Comparison of ENCODE assay signal across 19 mouse cellular contexts in the genomic region with DNA sequence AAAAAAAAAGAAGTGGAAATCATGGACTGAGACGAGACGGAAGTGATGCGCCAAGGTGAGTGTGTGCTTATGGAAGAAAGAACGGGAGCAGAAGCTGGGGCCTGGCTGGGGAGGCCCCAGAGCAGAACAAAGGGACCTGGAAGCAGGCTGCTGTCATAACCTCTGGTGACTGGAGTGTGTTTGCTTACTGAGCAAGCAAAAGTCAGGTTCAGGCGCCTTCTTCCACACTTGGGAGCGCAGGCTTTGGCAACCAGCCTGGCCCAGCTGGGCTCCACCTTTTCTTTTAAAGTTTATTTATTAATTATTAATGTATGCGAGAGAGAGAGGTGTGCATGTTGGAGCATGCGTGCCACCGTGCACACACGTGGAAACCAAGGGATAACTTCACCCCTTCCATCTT. TPM values are rescaled to one million over a fixed set of nuclear protein-coding genes. Genes with fewer than 3 reads are reported as not detected.
DNase-seq lines count a peak whose midpoint lies in the region; ATAC-seq and TF ChIP-seq lines count a peak whose summit lies in the region.
"Had no signal": no experiment of that assay in that cellular context is flagged by ENCODE, and none has a peak within 500 bp of the region (broad histone marks: within the 10 kb centered on the region; RNA-seq: fewer than 3 reads in every experiment).

No protein-coding gene starts in this region.

- DNase-seq in kidney, adult 18-20 months: peak; percentile 16
- no peak for DNase-seq in midbrain, postnatal 0 days (ENCODE audit: low spot score)
- DNase-seq in heart, postnatal 10 days: no peak
- DNase-seq in spleen, postnatal 14 days (ENCODE audit: low spot score in 2 of 2): no peak
- DNase-seq: adrenal gland, postnatal 10 days; cerebellum, adult 11-12 months; cerebellum, postnatal 36 days; layer of hippocampus, postnatal 36 days had no signal

- no peaks in the 10 kb centered on the region for H3K36me3 ChIP-seq in kidney, embryonic 16.5 days (ENCODE audit: insufficient read depth, low read length)
- peaks cover 9% of the 10 kb centered on the region for H3K36me3 ChIP-seq in midbrain, embryonic 13.5 days
- H3K36me3 ChIP-seq in midbrain, postnatal 0 days (ENCODE audit: insufficient read depth, low read length): peaks cover 7% of the 10 kb centered on the region
- H3K36me3 ChIP-seq in lung, embryonic 16.5 days (ENCODE audit: control insufficient read depth, insufficient read depth, low read length): no peaks in the 10 kb centered on the region
- H3K36me3 ChIP-seq in stomach, embryonic 16.5 days (ENCODE audit: control insufficient read depth, insufficient read depth, low read length): no peaks in the 10 kb centered on the region
- H3K36me3 ChIP-seq: neural tube, embryonic 15.5 days had no signal

- H3K27ac ChIP-seq in kidney, embryonic 16.5 days (ENCODE audit: low read length): no peak overlapping the region
- peak overlapping the region; percentile 14; the same call in 1 of the 2 replicates for H3K27ac ChIP-seq in midbrain, embryonic 13.5 days
- H3K27ac ChIP-seq in midbrain, postnatal 0 days (ENCODE audit: low read depth, low read length): no peak overlapping the region
- peak overlapping the region; percentile 65 for H3K27ac ChIP-seq in lung, embryonic 16.5 days (ENCODE audit: low read length)
- H3K27ac ChIP-seq in stomach, embryonic 16.5 days (ENCODE audit: low read length): peak overlapping the region; percentile 77
- H3K27ac ChIP-seq: forebrain, embryonic 15.5 days; kidney, postnatal 0 days; liver, embryonic 14.5 days; neural tube, embryonic 15.5 days had no signal

- no peak overlapping the region for H3K9ac ChIP-seq in kidney, embryonic 16.5 days (replicated peaks; ENCODE audit: low read length)
- H3K9ac ChIP-seq in midbrain, embryonic 13.5 days (replicated peaks): no peak overlapping the region
- H3K9ac ChIP-seq in midbrain, postnatal 0 days (replicated peaks; ENCODE audit: low read length, poor library complexity, severe bottlenecking): no peak overlapping the region
- H3K9ac ChIP-seq in lung, embryonic 16.5 days (ENCODE audit: low read length): no peak overlapping the region
- H3K9ac ChIP-seq in stomach, embryonic 16.5 days (ENCODE audit: low read length): no peak overlapping the region
- H3K9ac ChIP-seq: forebrain, embryonic 15.5 days; liver, embryonic 14.5 days; neural tube, embryonic 15.5 days had no signal

- no peak overlapping the region for H3K4me3 ChIP-seq in kidney, embryonic 16.5 days (ENCODE audit: low read length)
- H3K4me3 ChIP-seq in midbrain, embryonic 13.5 days (replicated peaks): no peak overlapping the region
- H3K4me3 ChIP-seq in midbrain, postnatal 0 days (ENCODE audit: low read depth, low read length): no peak overlapping the region
- no peak overlapping the region for H3K4me3 ChIP-seq in lung, embryonic 16.5 days (ENCODE audit: low read length)
- no peak overlapping the region for H3K4me3 ChIP-seq in stomach, embryonic 16.5 days (replicated peaks; ENCODE audit: low read length)
- H3K4me3 ChIP-seq: erythroblast, embryonic 14.5 days; forebrain, embryonic 15.5 days; neural tube, embryonic 15.5 days had no signal

- H3K27me3 ChIP-seq in kidney, embryonic 16.5 days (ENCODE audit: insufficient read depth, low read length): no peaks in the 10 kb centered on the region
- H3K27me3 ChIP-seq in midbrain, embryonic 13.5 days: no peaks in the 10 kb centered on the region
- no peaks in the 10 kb centered on the region for H3K27me3 ChIP-seq in midbrain, postnatal 0 days (ENCODE audit: insufficient read depth, low read length)
- H3K27me3 ChIP-seq in lung, embryonic 16.5 days (ENCODE audit: control insufficient read depth, insufficient read depth, low read depth, low read length): no peaks in the 10 kb centered on the region
- no peaks in the 10 kb centered on the region for H3K27me3 ChIP-seq in stomach, embryonic 16.5 days (ENCODE audit: control insufficient read depth, insufficient read depth, low read length)
- H3K27me3 ChIP-seq: forebrain, embryonic 15.5 days; neural tube, embryonic 15.5 days had no signal

- no peak for TF ChIP-seq CTCF in midbrain, postnatal 0 days (IDR thresholded peaks at IDR 0.05)

- H3K9me3 ChIP-seq in kidney, embryonic 16.5 days (ENCODE audit: low read length): peaks cover 5% of the 10 kb centered on the region; the same call in 1 of the 2 replicates
- no peaks in the 10 kb centered on the region for H3K9me3 ChIP-seq in midbrain, embryonic 13.5 days
- no peaks in the 10 kb centered on the region for H3K9me3 ChIP-seq in midbrain, postnatal 0 days (ENCODE audit: low read length)
- H3K9me3 ChIP-seq in lung, embryonic 16.5 days (ENCODE audit: control insufficient read depth, low read length): no peaks in the 10 kb centered on the region
- no peaks in the 10 kb centered on the region for H3K9me3 ChIP-seq in stomach, embryonic 16.5 days (replicated peaks; ENCODE audit: control insufficient read depth, low read length)
- H3K9me3 ChIP-seq: forebrain, embryonic 15.5 days; neural tube, embryonic 15.5 days had no signal

- H3K4me2 ChIP-seq in kidney, embryonic 16.5 days (replicated peaks; ENCODE audit: low read depth, low read length): no peak overlapping the region
- no peak overlapping the region for H3K4me2 ChIP-seq in midbrain, embryonic 13.5 days (replicated peaks)
- H3K4me2 ChIP-seq in midbrain, postnatal 0 days (ENCODE audit: low read depth, low read length, poor library complexity, severe bottlenecking): no peak overlapping the region
- no peak overlapping the region for H3K4me2 ChIP-seq in lung, embryonic 16.5 days (ENCODE audit: low read depth, low read length)
- H3K4me2 ChIP-seq in stomach, embryonic 16.5 days (ENCODE audit: low read depth, low read length): no peak overlapping the region
- H3K4me2 ChIP-seq: forebrain, embryonic 15.5 days; heart, embryonic 11.5 days; neural tube, embryonic 15.5 days had no signal

- no peak for ATAC-seq in kidney, embryonic 16.5 days (ENCODE audit: low FRiP score, low TSS enrichment)
- no peak for ATAC-seq in midbrain, embryonic 13.5 days
- ATAC-seq in midbrain, postnatal 0 days (ENCODE audit: low FRiP score): no peak
- peak; percentile 82 for ATAC-seq in lung, embryonic 16.5 days (ENCODE audit: low read depth)
- ATAC-seq in stomach, embryonic 16.5 days (ENCODE audit: insufficient read depth, low FRiP score): peak; percentile 88
- ATAC-seq: forebrain, embryonic 15.5 days; hindbrain, embryonic 16.5 days had no signal

- intact Hi-C loops in heart, postnatal 10 days (cut with DNase I): no loop called here

- peaks cover 7% of the 10 kb centered on the region; the same call in 1 of the 2 replicates for H3K4me1 ChIP-seq in kidney, embryonic 16.5 days (ENCODE audit: insufficient read depth, low read length)
- peaks cover 17% of the 10 kb centered on the region; the same call in 1 of the 2 replicates for H3K4me1 ChIP-seq in midbrain, embryonic 13.5 days (replicated peaks)
- no peaks in the 10 kb centered on the region for H3K4me1 ChIP-seq in midbrain, postnatal 0 days (ENCODE audit: insufficient read depth, low read length)
- H3K4me1 ChIP-seq in lung, embryonic 16.5 days (replicated peaks; ENCODE audit: control insufficient read depth, insufficient read depth, low read length): peaks cover 2% of the 10 kb centered on the region; the same call in 1 of the 2 replicates
- peaks cover 3% of the 10 kb centered on the region; the same call in 1 of the 2 replicates for H3K4me1 ChIP-seq in stomach, embryonic 16.5 days (ENCODE audit: control insufficient read depth, insufficient read depth, low read length)

- 78% methylated on average over 10 of the region's 10 CpGs for WGBS in kidney, embryonic 16.5 days
- WGBS in midbrain, embryonic 13.5 days: 79% methylated on average over 10 of the region's 10 CpGs
- WGBS in midbrain, postnatal 0 days: 73% methylated on average over 10 of the region's 10 CpGs
- WGBS in lung, embryonic 16.5 days: 49% methylated on average over 10 of the region's 10 CpGs
- 52% methylated on average over 10 of the region's 10 CpGs for WGBS in stomach, embryonic 16.5 days

RNA-seq across cellular contexts. Expression of a gene that starts 20.4 kb away (rescaled TPM):
- 0.64 and 0.67 TPM in 2 replicates for polyA plus RNA-seq in kidney, embryonic 16.5 days (2015; fragmentation: Nextera tagmentation; extraction: Ambion mirVana)
- polyA plus RNA-seq in midbrain, embryonic 13.5 days (2015; fragmentation: Nextera tagmentation; extraction: Ambion mirVana): 7.1 and 8.0 TPM in 2 replicates
- total RNA-seq in midbrain, postnatal 0 days (2014; rRNA removed): 59.4 and 60.6 TPM in 2 replicates
- 6.1 and 7.7 TPM in 2 replicates for polyA plus RNA-seq in midbrain, postnatal 0 days (2015; fragmentation: Nextera tagmentation; extraction: Ambion mirVana)
- polyA plus RNA-seq in lung, embryonic 16.5 days (2015; fragmentation: Nextera tagmentation; extraction: Ambion mirVana): 0.26 and 0.30 TPM in 2 replicates
- polyA plus RNA-seq in stomach, embryonic 16.5 days (2015; fragmentation: Nextera tagmentation; extraction: Ambion mirVana): 2.9 and 3.2 TPM in 2 replicates
- under 1 TPM; 0.05 to 0.07 TPM for total RNA-seq in heart, postnatal 10 days (2021)

Comparison
In these comparisons a context has a peak if more than half of its experiments do, and no peak if none do; other contexts are left out.
1. H3K27ac ChIP-seq: peak in midbrain, embryonic 13.5 days (single experiment), lung, embryonic 16.5 days (single experiment) and stomach, embryonic 16.5 days (single experiment); none in kidney, embryonic 16.5 days (single experiment) and midbrain, postnatal 0 days (single experiment).
2. ATAC-seq: peak in lung, embryonic 16.5 days (single experiment) and stomach, embryonic 16.5 days (single experiment); none in kidney, embryonic 16.5 days (single experiment), midbrain, embryonic 13.5 days (single experiment) and midbrain, postnatal 0 days (single experiment).